Mouse (Mus musculus): ENCODE measurements around the gene Cand1. TPM values are rescaled to one million over a fixed set of nuclear protein-coding genes. Genes with fewer than 3 reads are reported as not detected.

Cand1 gene
- 39.1 TPM for polyA plus RNA-seq (2014; fragmentation: Illumina TruSeq; extraction: RNeasy Lipid Tissue Mini Kit (QIAGEN cat#74804); ENCODE audit: low read depth, low replicate concordance)

GRCm38 (mm10) chr10:119239969-119240721, at the start of gene Cand1:
Gene Cand1 (minus strand): TSS chr10:119240055.

Other genes starting within 250 kb of the Cand1 start
- 2.4 TPM for gene Grip1, start 213.8 kb upstream of the Cand1 start, polyA plus RNA-seq (2014; fragmentation: Illumina TruSeq; extraction: RNeasy Lipid Tissue Mini Kit (QIAGEN cat#74804); ENCODE audit: low read depth, low replicate concordance)